Mouse (Mus musculus): ENCODE results near the gene Cdc42ep2. TPM values are rescaled to one million over a fixed set of nuclear protein-coding genes. Genes with fewer than 3 reads are reported as not detected.

Cdc42ep2 gene
- polyA plus RNA-seq, 1 experiment from 2014 or later = 12.6 TPM

GRCm38 (mm10) chr19:5945891-5946290, 21.3 kb upstream of the Cdc42ep2 start:
- H3K4me2 ChIP-seq (ENCODE audit: low read depth, low read length) = 0 out of 2 replicates have a peak overlapping the region, but pooled peaks have one; percentile 7
- no peak for ATAC-seq (replicated peaks; ENCODE audit: extremely low read depth, insufficient read depth, low FRiP score)

GRCm38 (mm10) chr19:5945027-5945426, 20.4 kb upstream of the Cdc42ep2 start:
- Histone ChIP-seq H3K27me3 (ENCODE audit: control insufficient read depth, insufficient read depth, low read length) (no peaks in the 10 kb centered on the region), H3K4me1 (ENCODE audit: control insufficient read depth, insufficient read depth, low read length) (peaks cover 34% of the 10 kb centered on the region), H3K9me3 (replicated peaks; ENCODE audit: control insufficient read depth, low read length) (no peaks in the 10 kb centered on the region), H3K9ac (ENCODE audit: low read length) (no peak overlapping the region), H3K4me2 (ENCODE audit: low read depth, low read length) (peak overlapping the region; percentile 12), H3K27ac (ENCODE audit: low read length) (peak overlapping the region; percentile 80), H3K4me3 (ENCODE audit: low read length) (no peak overlapping the region), H3K36me3 (ENCODE audit: control insufficient read depth, insufficient read depth) (peaks cover 23% of the 10 kb centered on the region)
- WGBS = 36% methylated on average over 7 of the region's 7 CpGs
- ATAC-seq (replicated peaks; ENCODE audit: extremely low read depth, insufficient read depth, low FRiP score) = peak; percentile 77

More at GRCm38 (mm10) chr19:5945891-5946290, 21.3 kb upstream of the Cdc42ep2 start:
- 41% methylated on average over 8 of the region's 8 CpGs for WGBS
- Histone ChIP-seq H3K27me3 (ENCODE audit: control insufficient read depth, insufficient read depth, low read length) (no peaks in the 10 kb centered on the region), H3K36me3 (ENCODE audit: control insufficient read depth, insufficient read depth) (peaks cover 28% of the 10 kb centered on the region), H3K4me3 (ENCODE audit: low read length) (no peak overlapping the region), H3K4me1 (ENCODE audit: control insufficient read depth, insufficient read depth, low read length) (peaks cover 32% of the 10 kb centered on the region), H3K9me3 (replicated peaks; ENCODE audit: control insufficient read depth, low read length) (no peaks in the 10 kb centered on the region), H3K27ac (ENCODE audit: low read length) (peak overlapping the region; percentile 80), H3K9ac (ENCODE audit: low read length) (peak overlapping the region; percentile 35; the same call in 1 of the 2 replicates)

GRCm38 (mm10) chr19:5944145-5944544, 19.5 kb upstream of the Cdc42ep2 start:
- Histone ChIP-seq H3K4me1 (ENCODE audit: control insufficient read depth, insufficient read depth, low read length) (peaks cover 38% of the 10 kb centered on the region), H3K9me3 (replicated peaks; ENCODE audit: control insufficient read depth, low read length) (no peaks in the 10 kb centered on the region), H3K4me3 (ENCODE audit: low read length) (no peak overlapping the region), H3K27ac (ENCODE audit: low read length) (peak overlapping the region; percentile 80), H3K36me3 (ENCODE audit: control insufficient read depth, insufficient read depth) (peaks cover 19% of the 10 kb centered on the region), H3K27me3 (ENCODE audit: control insufficient read depth, insufficient read depth, low read length) (no peaks in the 10 kb centered on the region), H3K9ac (ENCODE audit: low read length) (no peak overlapping the region), H3K4me2 (ENCODE audit: low read depth, low read length) (no peak overlapping the region)
- ATAC-seq (replicated peaks; ENCODE audit: extremely low read depth, insufficient read depth, low FRiP score) = no peak
- WGBS = 44% methylated on average over 8 of the region's 8 CpGs

DNA sequence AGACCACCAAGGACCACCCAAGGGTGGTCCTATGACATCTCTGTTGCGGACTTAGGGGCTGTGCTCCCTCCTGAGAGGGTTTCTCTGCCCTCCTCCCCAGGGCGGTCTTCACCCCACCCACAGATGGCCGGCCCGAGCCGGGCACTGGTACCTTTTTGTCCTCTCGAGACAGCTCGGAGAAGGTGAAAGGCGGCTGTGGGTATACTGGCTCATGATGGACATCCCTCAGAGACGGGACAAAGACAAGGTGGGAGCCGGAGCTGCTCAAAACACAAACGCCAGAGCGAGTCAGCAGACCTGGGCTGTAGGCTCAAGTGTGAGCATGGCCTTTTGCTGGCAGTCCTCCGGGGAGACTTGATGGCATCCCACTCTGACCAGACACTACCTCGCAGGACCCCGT, 18.8 kb upstream of the Cdc42ep2 start:
- WGBS = 88% methylated on average over 15 of the region's 15 CpGs
- Histone ChIP-seq H3K36me3 (ENCODE audit: control insufficient read depth, insufficient read depth) (peaks cover 13% of the 10 kb centered on the region), H3K4me1 (ENCODE audit: control insufficient read depth, insufficient read depth, low read length) (peaks cover 38% of the 10 kb centered on the region), H3K27me3 (ENCODE audit: control insufficient read depth, insufficient read depth, low read length) (no peaks in the 10 kb centered on the region), H3K9me3 (replicated peaks; ENCODE audit: control insufficient read depth, low read length) (no peaks in the 10 kb centered on the region), H3K4me3 (ENCODE audit: low read length) (no peak overlapping the region), H3K27ac (ENCODE audit: low read length) (no peak overlapping the region), H3K9ac (ENCODE audit: low read length) (no peak overlapping the region), H3K4me2 (ENCODE audit: low read depth, low read length) (no peak overlapping the region)
- no peak for ATAC-seq (replicated peaks; ENCODE audit: extremely low read depth, insufficient read depth, low FRiP score)

GRCm38 (mm10) chr19:5942581-5942980, 18.0 kb upstream of the Cdc42ep2 start:
- peaks cover 12% of the 10 kb centered on the region for H3K36me3 ChIP-seq (ENCODE audit: control insufficient read depth, insufficient read depth)
- no peak overlapping the region for H3K9ac ChIP-seq (ENCODE audit: low read length)
- no peaks in the 10 kb centered on the region for H3K27me3 ChIP-seq (ENCODE audit: control insufficient read depth, insufficient read depth, low read length)
- no peak overlapping the region for H3K4me2 ChIP-seq (ENCODE audit: low read depth, low read length)
- peak overlapping the region; percentile 9; the same call in 1 of the 2 replicates for H3K27ac ChIP-seq (ENCODE audit: low read length)
- H3K4me3 ChIP-seq (ENCODE audit: low read length) = no peak overlapping the region
- peaks cover 46% of the 10 kb centered on the region for H3K4me1 ChIP-seq (ENCODE audit: control insufficient read depth, insufficient read depth, low read length)
- ATAC-seq (replicated peaks; ENCODE audit: extremely low read depth, insufficient read depth, low FRiP score) = no peak
- no peaks in the 10 kb centered on the region for H3K9me3 ChIP-seq (replicated peaks; ENCODE audit: control insufficient read depth, low read length)
- 70% methylated on average over 7 of the region's 7 CpGs for WGBS

DNA sequence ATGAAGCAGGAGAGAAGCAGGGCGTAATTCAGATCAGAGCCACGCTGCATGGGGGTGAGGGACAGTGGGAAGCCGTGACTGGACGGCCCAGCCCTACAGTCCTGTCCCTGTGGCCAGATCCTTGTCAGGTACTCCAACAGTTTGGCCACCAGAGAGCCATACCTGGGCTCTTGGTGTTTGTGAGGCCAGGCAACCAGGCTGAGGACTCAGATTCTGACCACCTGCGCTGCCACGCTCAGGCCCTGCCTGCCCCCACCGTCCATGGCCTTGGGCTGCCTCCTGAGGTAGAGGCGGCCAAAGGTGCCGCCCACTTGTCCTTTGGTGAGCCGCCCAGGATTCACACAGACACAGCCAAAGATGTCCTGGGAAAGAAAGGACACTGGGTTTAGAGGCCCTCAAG, 16.0 kb upstream of the Cdc42ep2 start:
- WGBS = 80% methylated on average over 10 of the region's 10 CpGs
- Histone ChIP-seq H3K4me3 (ENCODE audit: low read length) (no peak overlapping the region), H3K27ac (ENCODE audit: low read length) (peak overlapping the region; percentile 59), H3K36me3 (ENCODE audit: control insufficient read depth, insufficient read depth) (peaks cover 8% of the 10 kb centered on the region; the same call in 1 of the 2 replicates), H3K27me3 (ENCODE audit: control insufficient read depth, insufficient read depth, low read length) (no peaks in the 10 kb centered on the region), H3K4me1 (ENCODE audit: control insufficient read depth, insufficient read depth, low read length) (peaks cover 42% of the 10 kb centered on the region), H3K9ac (ENCODE audit: low read length) (no peak overlapping the region), H3K4me2 (ENCODE audit: low read depth, low read length) (no peak overlapping the region), H3K9me3 (replicated peaks; ENCODE audit: control insufficient read depth, low read length) (no peaks in the 10 kb centered on the region)
- no peak for ATAC-seq (replicated peaks; ENCODE audit: extremely low read depth, insufficient read depth, low FRiP score)

- no peak overlapping the region for H3K9ac ChIP-seq (ENCODE audit: low read length)
- peaks cover 42% of the 10 kb centered on the region for H3K4me1 ChIP-seq (ENCODE audit: control insufficient read depth, insufficient read depth, low read length)
- H3K27me3 ChIP-seq (ENCODE audit: control insufficient read depth, insufficient read depth, low read length) = no peaks in the 10 kb centered on the region
- H3K9me3 ChIP-seq (replicated peaks; ENCODE audit: control insufficient read depth, low read length) = no peaks in the 10 kb centered on the region
- no peak overlapping the region for H3K4me3 ChIP-seq (ENCODE audit: low read length)
- ATAC-seq (replicated peaks; ENCODE audit: extremely low read depth, insufficient read depth, low FRiP score) = peak; percentile 47; the same call in 1 of the 2 replicates
- peak overlapping the region; percentile 59 for H3K27ac ChIP-seq (ENCODE audit: low read length)
- H3K4me2 ChIP-seq (ENCODE audit: low read depth, low read length) = no peak overlapping the region
- 45% methylated on average over 4 of the region's 4 CpGs for WGBS
- H3K36me3 ChIP-seq (ENCODE audit: control insufficient read depth, insufficient read depth) = peaks cover 8% of the 10 kb centered on the region; the same call in 1 of the 2 replicates
These were observed 15.6 kb upstream of the Cdc42ep2 start for GRCm38 (mm10) chr19:5940173-5940572.

GRCm38 (mm10) chr19:5939715-5940114, 15.1 kb upstream of the Cdc42ep2 start:
- Histone ChIP-seq H3K27me3 (ENCODE audit: control insufficient read depth, insufficient read depth, low read length) (no peaks in the 10 kb centered on the region), H3K9me3 (replicated peaks; ENCODE audit: control insufficient read depth, low read length) (no peaks in the 10 kb centered on the region), H3K36me3 (ENCODE audit: control insufficient read depth, insufficient read depth) (peaks cover 8% of the 10 kb centered on the region; the same call in 1 of the 2 replicates), H3K27ac (ENCODE audit: low read length) (peak overlapping the region; percentile 17), H3K4me2 (ENCODE audit: low read depth, low read length) (no peak overlapping the region), H3K9ac (ENCODE audit: low read length) (no peak overlapping the region), H3K4me1 (ENCODE audit: control insufficient read depth, insufficient read depth, low read length) (peaks cover 42% of the 10 kb centered on the region), H3K4me3 (ENCODE audit: low read length) (no peak overlapping the region)
- WGBS = 75% methylated on average over 5 of the region's 5 CpGs
- ATAC-seq (replicated peaks; ENCODE audit: extremely low read depth, insufficient read depth, low FRiP score) = no peak

DNA sequence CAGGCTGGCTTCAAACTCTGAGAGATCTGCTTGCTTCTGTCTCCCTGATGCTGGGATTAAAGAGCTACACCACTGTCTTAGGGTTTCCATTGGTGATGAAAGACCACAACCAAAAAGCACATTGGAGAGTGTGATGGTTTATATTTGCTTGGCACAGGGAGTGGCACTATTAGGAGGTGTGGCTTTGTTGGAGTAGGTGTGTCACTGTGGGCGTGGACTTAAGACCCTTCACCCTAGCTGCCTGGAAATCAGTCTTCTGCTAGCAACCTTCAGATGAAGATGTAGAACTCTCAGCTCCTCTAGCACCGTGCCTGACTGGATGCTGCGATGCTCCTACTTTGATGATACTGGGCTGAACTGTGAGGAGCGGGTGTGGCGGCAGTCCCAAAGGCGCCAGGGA, 13.9 kb upstream of the Cdc42ep2 start:
- 87% methylated on average over 6 of the region's 6 CpGs for WGBS
- Histone ChIP-seq H3K4me2 (ENCODE audit: low read depth, low read length) (no peak overlapping the region), H3K4me1 (ENCODE audit: control insufficient read depth, insufficient read depth, low read length) (peaks cover 35% of the 10 kb centered on the region), H3K9me3 (replicated peaks; ENCODE audit: control insufficient read depth, low read length) (no peaks in the 10 kb centered on the region), H3K27ac (ENCODE audit: low read length) (no peak overlapping the region; the same call in 1 of the 2 replicates), H3K4me3 (ENCODE audit: low read length) (no peak overlapping the region), H3K27me3 (ENCODE audit: control insufficient read depth, insufficient read depth, low read length) (no peaks in the 10 kb centered on the region), H3K9ac (ENCODE audit: low read length) (no peak overlapping the region), H3K36me3 (ENCODE audit: control insufficient read depth, insufficient read depth) (peaks cover 8% of the 10 kb centered on the region; the same call in 1 of the 2 replicates)
- no peak for ATAC-seq (replicated peaks; ENCODE audit: extremely low read depth, insufficient read depth, low FRiP score)
